Mouse (Mus musculus): ENCODE measurements around the gene Orc4.
"Not testable (repeated sequence)": the region's sequence is repeated elsewhere in the genome, so short reads cannot be mapped to it uniquely, and the experiment has no call there.

Gene Orc4

GRCm38 (mm10) chr2:48950252-48950315 lies at the start of gene Orc4:
Orc4 (minus strand) TSS chr2:48950277.
- no peak for DNase-seq

GRCm38 (mm10) chr2:48990322-48990721 lies 40.2 kb upstream of the Orc4 start:
- no peak for DNase-seq

GRCm38 (mm10) chr2:48978920-48979319 lies 28.8 kb upstream of the Orc4 start:
- DNase-seq = no peak

GRCm38 (mm10) chr2:48956591-48956990 lies 6.5 kb upstream of the Orc4 start:
- DNase-seq = no peak

- no peak for DNase-seq
These were observed 321 bp upstream of the Orc4 start for GRCm38 (mm10) chr2:48950316-48950880.

GRCm38 (mm10) chr2:48949743-48950251 lies 280 bp downstream of the Orc4 start:
- DNase-seq = peak; percentile 75

GRCm38 (mm10) chr2:48948841-48949584 lies 1.1 kb downstream of the Orc4 start, which contains the start of gene Mbd5:
Mbd5 (plus strand) TSS chr2:48949508.
- DNase-seq = peak; percentile 99

DNA sequence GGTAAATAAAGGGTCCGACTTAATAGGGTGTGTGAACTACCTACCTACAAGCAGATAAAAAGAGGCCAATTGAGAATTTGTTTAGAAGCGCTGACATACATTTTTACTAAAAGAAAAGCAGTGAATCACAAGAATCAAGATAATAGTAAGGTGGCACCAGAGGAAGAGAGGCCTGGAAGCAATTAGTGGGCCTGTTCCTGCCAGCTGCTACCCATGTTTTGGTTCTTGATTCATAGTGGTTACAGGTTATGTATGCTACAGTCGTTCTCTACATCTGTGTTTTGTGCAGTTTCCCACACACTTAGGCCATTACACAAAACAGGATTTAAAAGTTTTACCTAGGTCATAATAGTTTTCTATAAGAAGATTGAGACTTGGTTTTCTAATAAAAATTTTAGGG lies 2.3 kb downstream of the Orc4 start:
- DNase-seq = no peak

- no peak for DNase-seq
These were observed 15.0 kb downstream of the Orc4 start for GRCm38 (mm10) chr2:48935058-48935457.

- DNase-seq = no peak
These were observed 34.2 kb downstream of the Orc4 start for GRCm38 (mm10) chr2:48915832-48916231.

DNA sequence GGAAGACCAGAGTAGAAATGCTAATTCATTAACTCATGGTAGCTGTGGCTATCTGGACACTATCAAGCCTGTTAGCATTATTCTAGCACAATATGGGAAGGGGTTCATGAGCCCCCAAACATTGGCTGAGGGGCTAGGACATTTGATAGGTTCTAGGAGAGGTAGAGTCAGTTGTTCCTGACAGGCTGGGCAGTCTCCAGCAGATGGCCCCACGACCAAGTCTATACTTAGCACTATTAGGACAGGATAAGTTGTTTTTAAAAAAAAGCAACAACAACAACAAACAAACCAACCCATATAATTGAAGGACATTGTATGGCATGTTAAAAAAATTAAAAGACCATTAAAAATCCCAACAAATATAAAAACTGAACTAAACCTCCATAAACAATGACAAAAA lies 35.9 kb downstream of the Orc4 start:
- no peak for DNase-seq

DNA sequence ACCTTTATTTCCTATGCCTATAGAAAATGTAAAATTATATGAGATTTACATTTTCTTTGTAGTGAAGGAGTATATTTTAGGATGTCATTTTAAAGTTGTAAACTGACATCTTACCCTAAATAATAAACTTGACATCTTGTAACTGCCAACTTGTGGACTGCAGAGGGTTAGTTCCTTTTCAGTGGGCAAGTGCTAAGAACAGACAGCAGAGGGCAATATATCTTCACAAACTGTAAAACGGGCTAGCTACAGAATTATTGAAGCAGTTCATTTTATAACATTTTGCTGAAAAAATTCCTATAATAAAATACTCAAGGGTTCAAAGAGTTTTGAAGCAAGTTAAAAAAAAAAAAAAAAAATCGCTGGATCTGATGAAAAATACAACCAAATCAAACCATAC lies 41.2 kb downstream of the Orc4 start:
- no peak for DNase-seq

DNA sequence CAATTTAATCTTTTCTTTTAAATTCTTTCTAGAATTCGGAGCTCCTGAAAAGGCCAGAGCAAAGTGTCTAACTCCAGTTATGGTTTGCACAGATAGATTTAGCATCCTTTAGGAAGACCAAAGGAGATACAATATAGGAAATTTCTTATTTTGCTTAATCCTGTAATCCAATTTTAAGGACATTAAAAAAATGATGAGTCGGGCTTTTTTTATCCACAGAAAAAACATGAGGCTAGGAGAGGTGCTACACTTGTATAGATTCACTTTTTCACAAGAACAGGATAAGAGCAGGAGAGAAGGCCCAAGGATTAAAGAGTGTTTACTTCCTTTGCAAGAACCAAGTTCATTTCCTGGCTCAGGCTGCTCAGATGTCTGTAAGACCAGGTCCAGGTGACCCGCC lies 54.9 kb downstream of the Orc4 start:
- DNase-seq = no peak

GRCm38 (mm10) chr2:48885945-48886344 lies 64.1 kb downstream of the Orc4 start:
- DNase-seq = peak; percentile 29

DNA sequence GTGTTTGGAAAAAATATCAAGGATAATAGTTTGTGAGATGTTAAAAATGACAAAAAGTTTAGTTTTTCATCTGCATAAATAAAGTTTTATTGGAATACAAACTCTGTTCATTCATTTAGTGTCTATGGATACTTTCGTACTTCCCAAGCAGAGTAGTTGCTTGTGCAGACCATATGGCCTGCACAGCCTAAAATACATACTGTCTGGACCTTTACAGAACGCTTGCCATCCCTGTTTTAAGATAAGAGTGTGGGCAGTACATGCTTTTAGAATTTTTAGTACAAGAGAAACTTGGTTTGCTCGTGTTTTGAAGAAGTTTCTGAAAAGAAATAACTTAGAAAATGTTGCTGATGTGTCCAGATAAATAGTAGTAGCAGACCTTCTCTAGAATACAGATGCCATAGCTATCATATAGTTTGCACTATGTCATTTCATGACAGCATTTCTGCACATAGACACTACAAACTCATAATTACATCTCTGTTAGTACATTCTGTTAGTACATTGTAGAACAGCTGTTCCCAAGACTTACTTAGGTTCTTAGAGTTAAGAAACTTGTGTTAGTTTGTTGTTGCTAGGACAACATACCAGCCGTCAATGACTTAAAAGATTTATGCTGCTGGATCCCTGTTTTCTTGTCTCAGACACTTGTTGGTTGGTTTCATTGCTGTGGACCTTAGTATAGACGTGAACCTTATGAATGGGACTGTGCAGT lies 81.7 kb downstream of the Orc4 start:
- no peak for DNase-seq

DNA sequence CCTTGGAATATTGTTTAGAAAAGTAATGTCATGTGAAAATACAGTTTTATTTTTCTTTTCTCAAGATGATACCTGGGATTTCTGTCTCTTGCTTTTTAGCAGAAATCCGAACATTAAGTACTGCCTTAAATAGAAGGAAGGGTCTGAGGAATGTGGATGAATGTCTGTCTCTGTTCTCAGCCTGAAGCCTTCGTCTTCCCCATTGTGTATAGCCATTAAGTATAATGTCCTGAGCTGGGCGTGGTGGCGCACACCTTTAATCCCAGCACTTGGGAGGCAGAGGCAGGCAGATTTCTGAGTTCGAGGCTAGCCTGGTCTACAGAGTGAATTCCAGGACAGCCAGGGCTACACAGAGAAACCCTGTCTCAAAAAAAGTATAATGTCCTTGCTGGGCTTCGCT lies 84.5 kb downstream of the Orc4 start:
- not testable (repeated sequence) for DNase-seq
